Mouse (Mus musculus) intestine, postnatal 0 days (tissue): ENCODE measurements around the gene Gnmt. TPM values are rescaled to one million over a fixed set of nuclear protein-coding genes. Genes with fewer than 3 reads are reported as not detected.

Source experiments
- ATAC-seq: fragments of 200-750 bp; cut with Nextera tagmentation; 2 replicates; pipeline ENCODE4 v1.8.0; 2017; ENCODE audit warnings: mild to moderate bottlenecking, moderate TSS enrichment, moderate library complexity
- H3K27ac ChIP-seq: fragments of 300-500 bp; sonication (generic); 2 replicates; pipeline ENCODE4 v1.5.1; 2014; ENCODE audit warnings: mild to moderate bottlenecking, low read depth, low read length, moderate library complexity
- H3K27me3 ChIP-seq: fragments of 300-500 bp; sonication (generic); replicated peaks from 2 replicates; pipeline ENCODE4 v1.6.1; 2014; ENCODE audit warnings: low read length, mixed read lengths; ENCODE audit not compliant: control insufficient read depth, insufficient read depth
- H3K36me3 ChIP-seq: fragments of 300-500 bp; sonication (generic); 2 replicates; pipeline ENCODE4 v1.6.1; 2014; ENCODE audit warnings: mild to moderate bottlenecking, moderate library complexity; ENCODE audit not compliant: control insufficient read depth, insufficient read depth
- H3K4me1 ChIP-seq: fragments of 300-500 bp; sonication (generic); replicated peaks from 2 replicates; pipeline ENCODE4 v1.6.1; 2014; ENCODE audit warnings: antibody characterized with exemption, low read length, mixed read lengths; ENCODE audit not compliant: control insufficient read depth, insufficient read depth
- H3K4me2 ChIP-seq: fragments of 300-500 bp; sonication (generic); replicated peaks from 2 replicates; pipeline ENCODE4 v1.6.1; 2014; ENCODE audit warnings: low read depth, mild to moderate bottlenecking, moderate library complexity
- H3K4me3 ChIP-seq: fragments of 300-500 bp; sonication (generic); 2 replicates; pipeline ENCODE4 v1.5.1; 2014; ENCODE audit warnings: low read depth, low read length
- H3K9ac ChIP-seq: fragments of 300-500 bp; sonication (generic); 2 replicates; pipeline ENCODE4 v1.6.1; 2014; ENCODE audit warnings: mild to moderate bottlenecking, low read depth, low read length
- H3K9me3 ChIP-seq: fragments of 300-500 bp; sonication (generic); 2 replicates; pipeline ENCODE4 v1.6.1; 2016; ENCODE audit warnings: mixed run types; ENCODE audit not compliant: control insufficient read depth
- CTCF ChIP-seq: sonication (generic); IDR thresholded peaks from 2 replicates; pipeline ENCODE4 v1.5.1; 2016; ENCODE audit warnings: low read depth, mild to moderate bottlenecking, control low read depth, antibody characterized with exemption, moderate library complexity
- WGBS: fragments of 180-500 bp; shearing (Covaris S2); extraction: QIAGEN DNeasy Blood & Tissue Kit; methylation state at CpG from one replicate; pipeline ENCODE4 v1.1.7; 2014; 5-methylcytosine and 5-hydroxymethylcytosine counted together
- polyA plus RNA-seq: library from polyadenylated mRNA; unstranded; fragments of >200 nt; fragmentation: Nextera tagmentation; extraction: Ambion mirVana; gene quantifications from 2 replicates; pipeline ENCODE4 v1.2.1, GENCODE M21; 2015

The Gnmt gene
- polyA plus RNA-seq, 1 experiment from 2014 or later, result 0.48 TPM

DNA sequence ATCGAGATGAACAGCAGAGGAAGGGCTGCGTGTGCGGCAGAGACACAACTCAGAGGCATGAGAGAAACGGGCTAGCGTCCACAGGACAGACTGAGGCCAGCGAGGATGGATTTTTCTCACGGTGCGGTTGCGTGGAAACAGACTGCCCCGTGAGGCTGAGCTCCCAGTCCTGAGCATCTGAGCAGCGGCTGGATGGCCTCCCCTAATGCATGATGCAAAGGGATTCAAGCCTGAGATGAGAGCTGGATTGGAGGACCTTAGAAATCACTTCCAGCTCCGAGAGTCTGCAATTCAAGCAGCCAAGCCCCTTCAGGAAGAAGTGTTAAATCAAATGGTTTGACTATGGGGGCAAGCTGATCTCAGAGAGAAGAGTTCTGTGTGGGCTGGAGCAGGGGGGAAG is 27.5 kb downstream of the Gnmt start:
- 71% methylated on average over 12 of the region's 12 CpGs for WGBS
- H3K4me2 ChIP-seq, result no peak overlapping the region
- peaks cover 11% of the 10 kb centered on the region; the same call in 1 of the 2 replicates for H3K36me3 ChIP-seq
- H3K9ac ChIP-seq, result no peak overlapping the region
- H3K27ac ChIP-seq, result no peak overlapping the region
- H3K27me3 ChIP-seq, result no peaks in the 10 kb centered on the region
- H3K4me1 ChIP-seq, result peaks cover 10% of the 10 kb centered on the region; the same call in 1 of the 2 replicates
- no peaks in the 10 kb centered on the region for H3K9me3 ChIP-seq
- TF ChIP-seq CTCF, result no peak
- no peak for ATAC-seq
- no peak overlapping the region for H3K4me3 ChIP-seq

DNA sequence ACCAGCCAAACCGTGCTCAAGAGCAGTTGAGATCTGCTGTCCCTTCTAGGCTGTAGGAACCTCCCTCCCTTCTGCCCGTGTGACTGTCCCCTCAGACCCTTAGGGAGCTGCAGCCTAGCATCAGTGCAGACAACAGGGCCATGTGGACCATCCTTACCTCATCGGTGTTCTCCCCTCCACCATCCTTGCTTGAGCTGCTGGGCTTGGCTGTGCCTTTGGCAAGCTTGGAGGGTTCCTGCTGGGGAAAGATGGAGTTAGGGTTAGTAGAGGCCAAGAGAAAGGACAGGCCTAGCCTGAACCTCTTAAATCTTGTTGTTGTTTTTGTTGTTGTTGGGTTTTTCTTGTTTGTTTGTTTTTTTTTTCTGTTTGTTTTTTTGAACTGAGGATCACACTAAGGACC is 29.1 kb downstream of the Gnmt start:
- peak overlapping the region; percentile 28; the same call in 1 of the 2 replicates for H3K27ac ChIP-seq
- peaks cover 5% of the 10 kb centered on the region; the same call in 1 of the 2 replicates for H3K4me1 ChIP-seq
- ATAC-seq, result no peak
- H3K4me2 ChIP-seq, result no peak overlapping the region
- no peak overlapping the region for H3K9ac ChIP-seq
- H3K4me3 ChIP-seq, result no peak overlapping the region
- TF ChIP-seq CTCF, result no peak
- H3K27me3 ChIP-seq, result no peaks in the 10 kb centered on the region
- H3K9me3 ChIP-seq, result no peaks in the 10 kb centered on the region
- 76% methylated on average over 3 of the region's 3 CpGs for WGBS
- peaks cover 11% of the 10 kb centered on the region; the same call in 1 of the 2 replicates for H3K36me3 ChIP-seq

DNA sequence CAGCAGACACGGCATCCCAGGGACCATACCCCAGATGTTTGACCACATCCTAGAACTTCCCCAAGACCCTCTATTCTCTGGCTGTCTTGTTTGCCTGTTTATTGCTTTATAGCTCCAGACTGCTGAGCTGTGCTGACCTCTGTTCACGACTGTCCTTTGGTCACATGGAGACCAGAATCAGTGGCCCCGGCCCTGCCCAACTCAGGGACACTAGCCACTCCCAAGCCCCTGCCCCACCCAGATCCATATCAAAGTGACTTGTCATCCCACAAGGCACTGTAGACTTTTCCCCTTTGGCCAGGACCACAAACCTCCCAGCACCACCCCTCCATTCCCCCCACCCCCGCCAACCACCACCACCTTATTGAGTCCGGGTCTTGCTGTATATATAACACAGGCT is 29.7 kb downstream of the Gnmt start:
- 50% methylated on average over 5 of the region's 5 CpGs for WGBS
- no peak for TF ChIP-seq CTCF
- Histone ChIP-seq H3K4me2 (0 out of 2 replicates have a peak overlapping the region, but pooled peaks have one; percentile 6), H3K27ac (no peak overlapping the region), H3K36me3 (peaks cover 11% of the 10 kb centered on the region; the same call in 1 of the 2 replicates), H3K9me3 (no peaks in the 10 kb centered on the region), H3K4me3 (no peak overlapping the region), H3K4me1 (peaks cover 5% of the 10 kb centered on the region; the same call in 1 of the 2 replicates), H3K27me3 (no peaks in the 10 kb centered on the region), H3K9ac (no peak overlapping the region)
- peak; percentile 60 for ATAC-seq

DNA sequence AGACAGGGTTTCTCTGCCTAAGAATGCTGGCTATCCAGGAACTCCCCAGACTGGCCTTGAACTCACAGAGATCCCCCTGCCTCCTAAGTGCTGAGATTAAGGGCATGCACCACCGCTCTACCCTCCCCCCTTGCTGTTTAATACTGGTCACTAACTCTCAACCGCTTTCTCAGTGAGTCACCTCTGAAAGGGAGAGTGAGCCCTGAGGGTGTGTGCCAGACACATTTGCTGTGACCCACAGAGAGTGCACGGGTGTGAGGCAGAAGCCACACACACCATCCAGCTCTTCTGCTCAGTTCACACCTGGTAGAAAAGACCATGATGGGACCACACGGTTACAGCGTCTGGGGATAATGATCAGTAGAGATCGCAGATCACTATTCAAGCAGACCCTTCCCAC is 30.5 kb downstream of the Gnmt start:
- Histone ChIP-seq H3K4me2 (no peak overlapping the region), H3K27me3 (no peaks in the 10 kb centered on the region), H3K9me3 (no peaks in the 10 kb centered on the region), H3K4me3 (no peak overlapping the region), H3K36me3 (peaks cover 18% of the 10 kb centered on the region; the same call in 1 of the 2 replicates), H3K27ac (no peak overlapping the region), H3K4me1 (peaks cover 2% of the 10 kb centered on the region; the same call in 1 of the 2 replicates), H3K9ac (no peak overlapping the region)
- TF ChIP-seq CTCF, result no peak
- WGBS, result 76% methylated on average over 6 of the region's 6 CpGs
- no peak for ATAC-seq

DNA sequence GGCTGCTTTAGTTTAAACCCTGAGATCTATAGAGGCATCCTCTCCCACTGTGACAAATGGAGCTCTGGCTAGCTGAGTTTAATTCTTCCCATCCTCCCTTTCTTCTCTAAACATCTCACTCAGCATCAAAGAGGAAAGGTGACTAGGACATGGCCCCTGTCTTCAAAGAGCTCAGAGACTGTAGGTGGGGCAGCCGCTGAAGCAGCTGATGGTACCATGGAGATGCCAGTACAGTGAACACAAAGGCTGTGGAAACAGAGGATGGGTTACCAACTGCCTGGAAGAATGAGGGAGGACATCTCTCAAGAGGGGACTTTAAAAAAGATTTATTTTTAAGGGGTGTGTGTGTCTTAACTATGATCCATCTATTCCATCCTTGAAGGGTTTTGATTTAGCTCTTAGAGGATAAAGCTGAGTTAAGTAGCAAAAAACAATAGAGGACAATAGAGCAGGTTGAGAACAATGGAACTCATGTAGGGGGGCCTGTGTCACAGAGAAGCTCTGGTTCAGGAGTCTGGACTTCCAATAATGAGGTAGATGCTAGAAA is 34.4 kb downstream of the Gnmt start:
- TF ChIP-seq CTCF, result no peak
- ATAC-seq, result no peak
- no peak overlapping the region for H3K4me2 ChIP-seq
- no peaks in the 10 kb centered on the region for H3K27me3 ChIP-seq
- no peak overlapping the region for H3K27ac ChIP-seq
- no peak overlapping the region for H3K4me3 ChIP-seq
- H3K9me3 ChIP-seq, result no peaks in the 10 kb centered on the region
- WGBS, result 79% methylated on average over 1 of the region's 1 CpGs
- no peak overlapping the region for H3K9ac ChIP-seq
- no peaks in the 10 kb centered on the region; the same call in 1 of the 2 replicates for H3K4me1 ChIP-seq
- peaks cover 29% of the 10 kb centered on the region; the same call in 1 of the 2 replicates for H3K36me3 ChIP-seq

DNA sequence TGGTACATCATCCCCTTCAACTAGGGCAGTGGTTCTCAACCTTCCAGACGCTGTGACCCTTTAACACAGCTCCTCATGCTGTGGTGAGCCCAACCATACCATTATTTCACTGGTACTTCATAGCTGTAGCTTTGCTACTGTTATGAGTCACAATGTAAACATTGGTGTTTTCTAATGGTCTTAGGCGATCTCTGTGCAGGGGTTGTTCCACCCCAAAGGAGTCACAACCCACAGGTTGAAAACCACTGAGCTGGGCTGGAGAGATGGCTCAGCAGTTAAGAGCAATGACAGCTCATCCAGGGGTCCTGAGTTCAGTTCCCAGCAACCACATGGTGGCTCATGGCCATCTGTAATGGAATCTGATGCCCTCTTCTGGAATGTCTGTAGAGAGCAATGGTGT is 37.6 kb downstream of the Gnmt start:
- 76% methylated on average over 2 of the region's 2 CpGs for WGBS
- no peak overlapping the region for H3K27ac ChIP-seq
- H3K9ac ChIP-seq, result no peak overlapping the region
- no peak for ATAC-seq
- H3K9me3 ChIP-seq, result no peaks in the 10 kb centered on the region
- peaks cover 36% of the 10 kb centered on the region for H3K36me3 ChIP-seq
- TF ChIP-seq CTCF, result no peak
- H3K4me2 ChIP-seq, result no peak overlapping the region
- no peaks in the 10 kb centered on the region for H3K27me3 ChIP-seq
- H3K4me1 ChIP-seq, result no peaks in the 10 kb centered on the region
- H3K4me3 ChIP-seq, result no peak overlapping the region
